Mouse (Mus musculus): ENCODE data around the gene Nacc1. TPM values are rescaled to one million over a fixed set of nuclear protein-coding genes. Genes with fewer than 3 reads are reported as not detected.
"Not testable (repeated sequence)": the region's sequence is repeated elsewhere in the genome, so short reads cannot be mapped to it uniquely, and the experiment has no call there.

Nacc1 gene
- total RNA-seq, 2 experiments from 2014 or later, result 93.7 to 99.0 TPM

- no peak for DNase-seq (ENCODE audit: low spot score in 2 of 2)
Measured at GRCm38 (mm10) chr8:84643019-84643418, 44.6 kb downstream of the Nacc1 start.

GRCm38 (mm10) chr8:84641578-84642361, 45.9 kb downstream of the Nacc1 start:
- no peak for DNase-seq (ENCODE audit: low spot score in 2 of 2)

- no peak for DNase-seq (ENCODE audit: low spot score in 2 of 2)
Measured at GRCm38 (mm10) chr8:84640617-84641294, 46.9 kb downstream of the Nacc1 start.

GRCm38 (mm10) chr8:84640010-84640588, 47.6 kb downstream of the Nacc1 start:
- no peak for DNase-seq (ENCODE audit: low spot score in 2 of 2)

DNA sequence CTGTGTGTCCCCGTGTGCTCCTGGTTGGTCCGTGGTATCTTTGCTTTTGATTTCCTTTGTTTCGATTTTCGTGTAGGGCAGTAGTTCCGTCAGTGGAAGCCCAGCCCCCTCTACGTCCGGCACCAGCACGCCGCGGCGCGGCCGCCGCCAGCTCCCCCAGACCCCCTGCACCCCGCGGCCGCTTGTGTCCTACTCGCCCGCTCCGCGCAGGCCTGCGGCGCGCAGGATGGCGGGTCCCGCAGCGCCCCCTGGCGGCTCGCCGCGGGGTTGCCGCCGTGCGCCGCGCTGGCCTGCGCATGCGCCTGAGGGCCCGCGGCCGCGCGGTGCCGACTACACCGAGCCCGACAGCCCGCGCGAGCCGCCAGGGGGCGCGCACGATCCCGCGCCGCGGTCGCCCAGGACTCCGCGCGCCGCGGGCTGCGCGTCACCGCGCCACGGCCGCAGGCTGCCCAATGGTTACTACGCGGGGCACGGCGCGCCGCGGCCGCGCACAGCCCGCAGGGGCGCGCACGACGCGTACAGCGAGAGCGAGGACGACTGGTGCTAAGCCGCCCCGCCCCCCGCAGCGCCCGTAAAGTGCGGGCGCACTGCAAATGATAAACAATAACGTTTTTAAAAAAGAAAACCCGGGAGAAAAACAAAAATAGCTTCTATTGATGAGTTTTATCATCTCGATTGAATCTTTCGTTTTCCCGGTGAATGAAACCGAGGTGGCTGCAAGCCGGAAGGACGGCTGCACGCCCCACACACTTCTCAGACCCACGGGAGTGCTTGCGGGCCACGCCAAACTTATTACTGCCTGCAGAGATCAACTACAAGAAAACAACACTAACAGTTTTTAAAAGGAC, 48.3 kb downstream of the Nacc1 start:
- peak; percentile 85 to 95 for DNase-seq (ENCODE audit: low spot score in 2 of 2)

DNA sequence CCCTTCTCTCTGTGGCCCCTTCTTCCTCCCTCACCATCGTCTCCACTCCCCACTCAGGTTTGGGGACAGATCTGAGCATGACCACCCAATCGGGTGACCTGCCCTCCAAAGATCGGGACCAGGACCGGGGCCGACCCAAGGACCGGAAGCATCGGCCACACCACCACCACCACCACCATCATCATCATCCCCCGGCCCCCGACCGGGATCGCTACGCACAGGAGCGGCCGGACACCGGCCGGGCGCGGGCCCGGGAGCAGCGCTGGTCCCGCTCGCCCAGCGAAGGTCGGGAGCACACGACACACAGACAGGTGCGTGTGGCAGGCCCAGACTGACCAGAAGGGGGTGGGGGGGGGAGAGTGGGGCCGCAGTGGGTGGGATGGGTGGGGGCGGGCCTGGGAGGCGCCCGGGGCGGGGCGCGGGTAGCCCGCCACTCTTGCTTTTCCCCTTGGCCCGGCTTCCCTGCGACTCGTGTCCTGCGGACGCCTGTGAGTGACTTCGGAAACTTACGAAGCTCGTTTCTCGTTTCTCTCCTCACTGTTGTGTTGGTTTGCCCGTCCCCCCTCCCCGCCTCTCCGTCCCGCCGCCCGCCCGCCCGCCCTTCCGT, 49.0 kb downstream of the Nacc1 start:
- no peak for DNase-seq (ENCODE audit: low spot score in 2 of 2)

DNA sequence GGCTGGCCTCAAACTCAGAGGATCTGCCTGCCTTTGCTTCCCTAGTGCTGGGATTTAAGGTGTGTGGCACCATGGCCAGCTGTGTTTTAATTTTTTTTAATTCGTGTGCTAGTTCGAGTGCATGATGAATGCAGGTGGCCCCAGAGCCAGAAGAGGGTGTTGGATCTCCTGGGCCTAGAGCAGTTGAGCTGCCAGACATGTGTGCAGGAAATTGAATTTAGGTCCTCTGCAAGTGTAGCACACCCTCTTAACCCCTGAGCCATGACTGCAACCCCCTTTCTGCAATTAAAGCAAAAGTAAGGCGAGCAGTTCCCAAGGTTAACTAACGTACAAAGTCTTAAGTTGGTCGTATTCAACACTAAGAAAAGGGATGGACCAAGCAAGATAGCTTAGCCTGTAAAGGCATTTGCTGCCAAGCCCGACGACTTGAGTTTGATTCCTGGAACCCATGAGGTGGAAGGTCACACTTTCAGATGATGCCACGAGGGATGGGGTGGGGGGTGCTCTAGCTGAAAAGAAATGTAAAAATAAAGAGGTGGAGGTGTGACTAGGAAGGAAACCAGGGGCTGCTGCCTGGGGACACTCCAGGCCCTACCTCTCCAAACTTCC, 49.6 kb downstream of the Nacc1 start:
- DNase-seq (ENCODE audit: low spot score in 2 of 2), result no peak

GRCm38 (mm10) chr8:84636051-84636691, 51.5 kb downstream of the Nacc1 start:
- no peak for DNase-seq (ENCODE audit: low spot score in 2 of 2)

DNA sequence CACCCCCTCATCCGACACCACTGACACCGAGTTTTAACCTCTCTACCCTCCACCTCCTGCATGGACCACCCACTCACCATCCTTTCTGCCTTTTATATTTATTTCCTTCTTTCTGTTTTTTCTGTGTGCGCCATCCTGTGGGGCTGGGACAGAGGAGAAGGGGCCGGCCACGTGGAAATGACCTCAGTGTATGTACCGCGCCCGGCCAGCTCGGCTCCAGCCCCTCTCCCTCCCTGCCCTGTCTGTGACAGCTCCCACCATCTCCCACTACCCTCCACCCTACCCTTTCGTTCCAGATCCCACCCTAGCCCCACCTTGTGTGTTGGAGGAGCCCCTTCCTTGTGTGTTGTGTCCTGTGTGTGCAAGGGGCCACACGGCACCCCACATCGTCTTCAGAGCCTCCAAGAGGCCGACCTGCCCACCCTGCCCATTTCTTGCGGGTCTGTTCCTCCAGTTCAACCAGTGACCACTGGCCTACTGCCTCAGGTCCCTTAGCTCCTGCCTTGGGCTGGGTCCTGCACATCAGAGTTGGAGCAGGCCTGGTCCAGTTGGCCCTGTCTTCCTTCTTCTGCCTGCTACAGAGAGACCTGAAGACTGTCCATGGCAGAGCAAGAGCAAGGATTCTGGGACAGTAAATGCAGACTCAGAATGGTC, 52.1 kb downstream of the Nacc1 start:
- no peak for DNase-seq (ENCODE audit: low spot score in 2 of 2)

DNA sequence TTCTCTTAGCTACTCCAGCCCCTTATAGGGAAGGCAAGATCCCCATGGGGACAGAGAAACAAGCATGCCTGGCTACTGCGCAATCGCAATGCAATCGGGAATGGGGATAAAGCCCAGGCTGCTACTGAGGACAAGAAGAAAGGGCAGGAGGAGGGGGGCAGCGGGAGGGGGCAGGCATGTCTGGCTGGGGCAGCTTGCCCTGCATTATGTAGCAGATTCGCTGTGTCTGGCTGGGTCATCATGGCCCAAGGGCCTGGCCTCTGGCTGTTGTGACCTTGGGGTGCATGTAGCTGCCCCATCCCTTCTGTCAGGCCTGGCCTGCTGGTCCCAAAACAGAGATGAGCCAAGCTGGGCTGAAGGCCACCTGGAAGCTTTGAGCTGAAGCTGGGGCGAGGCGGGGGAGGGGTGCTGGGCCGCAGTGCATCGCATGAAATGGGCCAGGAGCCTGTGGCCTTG, 52.8 kb downstream of the Nacc1 start:
- DNase-seq (ENCODE audit: low spot score in 2 of 2), result peak in 1 of 2 experiments; percentile 55

DNA sequence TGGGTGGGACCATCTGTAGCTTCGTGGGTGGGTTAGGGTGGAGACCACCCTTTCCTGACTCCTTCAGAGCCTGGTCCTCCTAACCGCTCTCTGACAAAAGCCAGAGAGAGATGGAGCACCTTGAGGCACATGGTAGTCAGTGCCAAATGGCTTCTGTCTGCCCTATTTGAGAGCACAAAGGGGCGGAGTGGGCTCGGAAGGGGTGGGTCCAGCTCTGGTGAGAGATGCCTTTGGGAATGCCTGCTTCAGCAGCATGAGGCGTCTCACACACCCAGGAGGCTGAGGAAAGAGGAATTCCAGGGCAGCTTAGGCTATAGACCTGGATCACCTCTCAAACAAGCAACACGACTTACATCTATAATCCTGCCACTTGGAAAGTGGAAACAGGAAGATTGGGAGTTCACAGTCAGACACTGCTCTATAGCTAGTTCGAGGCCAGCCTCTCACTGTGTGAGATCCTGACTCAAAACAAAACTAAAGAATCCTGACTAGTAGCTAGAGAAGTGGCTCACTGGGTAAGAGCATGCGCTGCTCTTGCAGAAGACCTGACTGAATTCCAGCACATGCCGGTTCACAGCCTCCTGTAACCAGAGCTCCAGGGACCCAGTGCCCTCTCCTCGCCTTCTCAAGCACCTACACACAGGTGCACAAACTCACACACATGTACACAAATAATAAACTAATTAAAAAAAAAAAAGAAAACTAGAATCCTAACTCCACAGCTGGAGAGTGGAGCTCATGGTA, 53.6 kb downstream of the Nacc1 start:
- no peak for DNase-seq (ENCODE audit: low spot score in 2 of 2)

GRCm38 (mm10) chr8:84631813-84632212, 55.8 kb downstream of the Nacc1 start:
- no peak for DNase-seq (ENCODE audit: low spot score in 2 of 2)

GRCm38 (mm10) chr8:84630145-84630544, 57.5 kb downstream of the Nacc1 start:
- DNase-seq (ENCODE audit: low spot score in 2 of 2), result no peak

- no peak for DNase-seq (ENCODE audit: low spot score in 2 of 2)
Measured at GRCm38 (mm10) chr8:84629586-84629985, 58.1 kb downstream of the Nacc1 start.

- not testable (repeated sequence) for DNase-seq (ENCODE audit: low spot score in 2 of 2)
Measured at GRCm38 (mm10) chr8:84623425-84623824, 64.2 kb downstream of the Nacc1 start.

GRCm38 (mm10) chr8:84621102-84621625, 66.5 kb downstream of the Nacc1 start:
- no peak for DNase-seq (ENCODE audit: low spot score in 2 of 2)
